In genomic region chr1:23763726-23764125, GRCm38 (mm10) we compare ENCODE assay signal across 8 mouse cellular contexts. TPM values are rescaled to one million over a fixed set of nuclear protein-coding genes. Genes with fewer than 3 reads are reported as not detected.
DNase-seq lines count a peak whose midpoint lies in the region; ATAC-seq and TF ChIP-seq lines count a peak whose summit lies in the region.

No protein-coding gene starts in this region.

- H3K9me3 ChIP-seq in forebrain, embryonic 13.5 days (replicated peaks) = no peaks in the 10 kb centered on the region
- no peaks in the 10 kb centered on the region for H3K9me3 ChIP-seq in midbrain, embryonic 16.5 days (replicated peaks; ENCODE audit: control insufficient read depth, low read length, poor library complexity, severe bottlenecking)

- peak overlapping the region; percentile 66; the same call in 1 of the 2 replicates for H3K9ac ChIP-seq in forebrain, embryonic 13.5 days
- peak overlapping the region; percentile 88 for H3K9ac ChIP-seq in midbrain, embryonic 16.5 days (ENCODE audit: low read depth, low read length)

- WGBS in forebrain, embryonic 13.5 days = 2% methylated on average over 6 of the region's 7 CpGs
- under 1% methylated on average over 7 of the region's 7 CpGs for WGBS in midbrain, embryonic 16.5 days

- H3K4me2 ChIP-seq in forebrain, embryonic 13.5 days = peak overlapping the region; percentile 85
- H3K4me2 ChIP-seq in midbrain, embryonic 16.5 days (ENCODE audit: low read length) = peak overlapping the region; percentile 83

- ATAC-seq in forebrain, embryonic 13.5 days = no peak
- no peak for ATAC-seq in midbrain, embryonic 16.5 days

- DNase-seq in kidney, postnatal 25 days = peak; percentile 70
- DNase-seq in right cerebral cortex, postnatal 36 days (ENCODE audit: low spot score in 2 of 2) = no peak
- DNase-seq in ovary, postnatal 36 days (ENCODE audit: low spot score) = no peak
- DNase-seq in ovary, postnatal 10 days (ENCODE audit: low spot score) = no peak
- DNase-seq in adrenal gland, postnatal 14 days = no peak

- H3K4me1 ChIP-seq in cortical plate, adult 2 months (ENCODE audit: control insufficient read depth, insufficient read depth, low read length) = no peaks in the 10 kb centered on the region
- H3K4me1 ChIP-seq in forebrain, embryonic 13.5 days = peaks cover 39% of the 10 kb centered on the region
- peaks cover 27% of the 10 kb centered on the region for H3K4me1 ChIP-seq in midbrain, embryonic 16.5 days (ENCODE audit: control insufficient read depth, insufficient read depth, low read length)

- no peak for TF ChIP-seq CTCF in cortical plate, adult 2 months (IDR thresholded peaks at IDR 0.05; ENCODE audit: extremely low read depth, insufficient read depth, low read length)

- no peak for TF ChIP-seq POLR2A in cortical plate, adult 2 months (IDR thresholded peaks at IDR 0.05; ENCODE audit: extremely low read depth, insufficient read depth, low read length)

- H3K36me3 ChIP-seq in forebrain, embryonic 13.5 days (ENCODE audit: poor library complexity, severe bottlenecking) = no peaks in the 10 kb centered on the region
- no peaks in the 10 kb centered on the region for H3K36me3 ChIP-seq in midbrain, embryonic 16.5 days (ENCODE audit: control insufficient read depth, insufficient read depth, low read length)

- H3K27me3 ChIP-seq in forebrain, embryonic 13.5 days = peaks cover 24% of the 10 kb centered on the region
- peaks cover 15% of the 10 kb centered on the region for H3K27me3 ChIP-seq in midbrain, embryonic 16.5 days (ENCODE audit: control insufficient read depth, insufficient read depth, low read depth, low read length)

- peak overlapping the region; percentile 50; the same call in 1 of the 2 replicates for H3K4me3 ChIP-seq in cortical plate, adult 2 months (ENCODE audit: insufficient read depth, low read length)
- peak overlapping the region; percentile 60 for H3K4me3 ChIP-seq in forebrain, embryonic 13.5 days
- H3K4me3 ChIP-seq in midbrain, embryonic 16.5 days (ENCODE audit: low read depth, low read length) = peak overlapping the region; percentile 69

- H3K27ac ChIP-seq in cortical plate, adult 2 months (ENCODE audit: insufficient read depth, low read length) = no peak overlapping the region
- H3K27ac ChIP-seq in forebrain, embryonic 13.5 days = no peak overlapping the region
- H3K27ac ChIP-seq in midbrain, embryonic 16.5 days (ENCODE audit: low read length) = peak overlapping the region; percentile 38; the same call in 1 of the 2 replicates

RNA-seq across cellular contexts. Expression of gene B3gat2, which starts 2.2 kb away (rescaled TPM):
- polyA plus RNA-seq in cortical plate, adult 2 months (2012; rRNA removed) = 7.0 and 7.7 TPM in 2 replicates
- 5.5 and 7.1 TPM in 2 replicates for polyA plus RNA-seq in forebrain, embryonic 13.5 days (2015; fragmentation: Nextera tagmentation; extraction: Ambion mirVana)
- 16.3 and 20.2 TPM in 2 replicates for polyA plus RNA-seq in midbrain, embryonic 16.5 days (2015; fragmentation: Nextera tagmentation; extraction: Ambion mirVana)
- total RNA-seq in adrenal gland, postnatal 14 days (2021) = not detected in 2 replicates

Comparison
In these comparisons a context has a peak if more than half of its experiments do, and no peak if none do; other contexts are left out.
1. DNase-seq: peak in kidney, postnatal 25 days (2 of 2); none in right cerebral cortex, postnatal 36 days (0 of 2), ovary, postnatal 36 days (single experiment), ovary, postnatal 10 days (single experiment) and adrenal gland, postnatal 14 days (single experiment).
2. Peak in every context shown above with its lines, with median percentiles within 50 percentile points of each other: H3K4me3 ChIP-seq.